Mouse (Mus musculus): ENCODE results near the gene Fignl1.

Fignl1 gene

DNA sequence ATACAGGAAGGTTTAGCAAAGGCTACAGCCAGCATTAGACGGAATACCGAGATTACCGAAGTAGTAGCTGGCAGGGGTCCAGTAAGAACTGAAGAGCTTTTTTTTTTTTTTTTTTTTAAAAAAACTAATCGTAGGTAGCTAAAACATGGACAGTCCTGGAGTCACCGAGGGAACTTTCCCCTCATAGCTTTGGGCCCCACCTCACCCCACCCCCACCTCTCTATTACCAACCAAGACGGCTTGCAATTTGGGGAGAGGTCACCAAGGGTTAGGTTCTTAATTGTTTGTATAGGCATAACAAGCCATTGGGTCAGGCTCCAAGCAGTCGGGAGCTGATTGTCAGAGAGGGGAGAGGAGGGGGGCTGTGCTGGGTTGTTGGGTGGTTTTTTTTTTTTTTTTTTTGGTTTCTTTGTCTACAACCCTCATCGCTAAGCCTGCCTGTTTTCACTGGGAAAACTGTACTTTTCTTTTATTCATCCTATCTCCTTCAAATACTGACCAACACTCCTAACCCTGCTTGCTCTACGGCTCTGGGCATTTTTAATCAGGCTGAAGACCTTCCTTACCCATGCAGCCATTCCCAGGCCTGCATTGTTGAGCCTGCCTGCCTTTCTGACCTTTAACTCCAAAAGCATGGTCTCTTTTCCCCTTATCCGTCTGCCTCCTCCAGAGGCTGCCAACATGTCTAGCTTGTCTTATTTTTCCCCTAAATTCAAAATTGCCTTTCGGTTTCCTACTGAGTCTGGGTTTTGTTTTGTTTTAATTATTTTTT is 828 bp upstream of the Fignl1 start:
- DNase-seq (ENCODE audit: low read depth, low spot score): no peak

DNA sequence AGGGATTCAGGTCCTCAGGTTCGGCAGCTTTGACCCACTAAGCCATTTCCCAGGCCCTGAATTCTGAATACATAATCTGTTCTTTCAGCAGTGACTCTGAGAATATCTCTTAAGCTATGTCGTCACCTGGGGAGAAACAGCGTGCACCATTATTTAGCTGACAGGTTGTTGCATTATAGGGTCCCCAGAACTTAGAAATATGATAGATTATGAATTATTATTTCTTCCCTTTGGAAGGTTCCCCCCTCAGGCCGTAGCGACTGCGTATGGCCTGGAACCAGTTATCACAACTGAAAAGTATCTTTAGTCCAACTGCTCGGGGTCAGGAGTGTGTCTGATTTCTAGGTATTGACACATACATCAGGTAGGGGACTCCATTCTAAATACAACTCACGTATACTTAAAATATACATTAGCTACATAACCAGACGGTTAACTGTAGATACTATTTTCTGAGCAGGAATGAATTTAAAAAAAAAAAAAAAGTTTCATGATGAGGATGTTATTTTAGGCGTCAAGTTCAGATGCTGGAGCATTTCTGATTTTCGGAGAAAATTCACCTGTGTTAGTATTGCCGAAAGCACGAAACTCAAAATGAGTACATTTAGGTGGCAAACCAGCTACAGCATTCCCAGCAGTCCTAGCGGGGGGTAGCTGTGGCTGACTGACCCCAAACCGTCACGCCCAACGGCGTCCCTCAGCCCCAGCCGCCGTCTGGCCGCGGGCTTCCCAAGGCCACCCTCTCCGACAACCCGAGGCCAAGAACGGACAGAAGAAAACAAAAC is 535 bp downstream of the Fignl1 start:
- no peak for DNase-seq (ENCODE audit: low read depth, low spot score)

- no peak for DNase-seq (ENCODE audit: low read depth, low spot score)
Measured at GRCm38 (mm10) chr11:11805951-11806350, 2.8 kb downstream of the Fignl1 start.

GRCm38 (mm10) chr11:11804421-11804820 is 4.3 kb downstream of the Fignl1 start:
- no peak for DNase-seq (ENCODE audit: low read depth, low spot score)

- no peak for DNase-seq (ENCODE audit: low read depth, low spot score)
Measured at GRCm38 (mm10) chr11:11801067-11801466, 7.7 kb downstream of the Fignl1 start.

- no peak for DNase-seq (ENCODE audit: low read depth, low spot score)
Measured at GRCm38 (mm10) chr11:11800304-11800703, 8.5 kb downstream of the Fignl1 start.

DNA sequence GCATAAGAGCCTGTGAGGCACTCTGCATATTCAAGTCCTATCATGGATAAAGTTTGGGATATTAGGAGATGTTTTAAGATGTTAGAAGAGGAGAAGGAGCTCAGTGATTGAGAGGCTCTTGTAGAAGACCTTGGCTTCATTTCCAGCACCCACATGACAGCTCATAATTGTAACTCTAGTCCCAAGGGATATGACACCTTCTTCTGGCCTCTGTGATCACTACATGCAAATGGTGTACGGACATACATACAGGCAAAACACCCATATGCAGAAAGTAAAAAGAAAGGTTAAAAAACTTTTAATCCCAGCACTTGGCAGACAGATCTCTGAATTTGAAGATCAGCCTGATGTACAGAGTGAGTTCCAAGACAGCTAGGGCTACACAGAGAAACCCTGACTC is 10.1 kb downstream of the Fignl1 start:
- no peak for DNase-seq (ENCODE audit: low read depth, low spot score)

DNA sequence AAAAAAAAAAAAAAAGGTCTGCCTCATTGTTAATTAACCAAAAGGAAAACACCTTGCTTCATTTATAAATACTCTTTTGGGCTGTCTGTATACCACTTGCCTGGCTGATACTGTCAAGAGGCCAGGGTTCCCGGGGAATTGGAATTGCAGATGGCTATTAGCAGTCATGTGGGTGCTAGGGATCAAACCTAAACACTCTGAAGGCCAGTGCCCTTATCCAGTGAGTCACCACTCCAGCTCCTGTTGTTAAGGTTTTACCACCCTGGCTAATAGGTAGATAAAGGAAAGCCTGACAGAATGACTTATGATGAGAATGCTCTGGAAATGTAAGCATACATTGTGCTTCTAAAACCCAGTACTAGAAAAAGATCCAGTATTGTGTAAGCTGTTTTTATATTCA is 14.1 kb downstream of the Fignl1 start:
- no peak for DNase-seq (ENCODE audit: low read depth, low spot score)

DNA sequence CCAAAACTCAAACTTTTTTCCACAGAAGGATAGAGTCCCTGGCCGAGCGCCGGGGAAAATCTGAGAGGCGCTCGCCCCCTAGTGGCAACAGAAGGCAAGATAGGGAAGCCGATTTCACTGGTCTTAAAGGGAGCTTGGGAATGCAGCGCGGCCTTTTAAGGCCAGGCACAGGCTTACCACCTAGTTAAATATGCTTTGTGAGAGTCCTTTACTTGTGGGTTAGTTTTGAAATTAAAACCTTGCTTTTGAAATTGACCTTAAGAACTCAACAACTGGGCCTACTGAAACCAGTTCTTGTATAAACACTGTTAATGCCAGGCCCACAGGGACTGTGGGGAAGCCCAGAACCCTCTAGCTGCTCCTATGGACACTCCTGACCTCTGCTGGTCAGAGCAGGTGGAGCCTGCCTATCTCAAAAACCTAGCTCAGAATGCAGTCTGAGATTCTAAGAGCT is 20.2 kb downstream of the Fignl1 start:
- DNase-seq (ENCODE audit: low read depth, low spot score): peak; percentile 33

DNA sequence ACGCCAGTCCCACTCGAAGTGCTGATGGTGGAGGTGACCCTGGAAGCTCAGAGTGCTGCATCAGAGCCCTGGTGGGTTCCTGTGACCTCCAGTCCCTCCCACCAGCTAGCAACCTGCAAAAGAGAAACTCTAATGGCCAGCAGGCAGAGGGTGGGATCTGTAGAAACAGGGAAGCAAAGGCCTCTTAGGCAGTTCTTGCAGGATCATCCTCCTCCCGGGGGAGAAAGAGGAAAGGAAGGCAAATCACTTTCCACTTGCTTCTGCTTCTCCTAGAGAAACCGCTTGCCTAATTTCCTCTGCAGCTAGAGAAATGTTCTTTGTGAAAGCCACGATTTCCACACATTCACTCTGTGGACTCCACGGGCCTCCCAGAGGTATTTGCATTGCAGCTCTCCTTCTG is 23.3 kb downstream of the Fignl1 start:
- no peak for DNase-seq (ENCODE audit: low read depth, low spot score)

DNA sequence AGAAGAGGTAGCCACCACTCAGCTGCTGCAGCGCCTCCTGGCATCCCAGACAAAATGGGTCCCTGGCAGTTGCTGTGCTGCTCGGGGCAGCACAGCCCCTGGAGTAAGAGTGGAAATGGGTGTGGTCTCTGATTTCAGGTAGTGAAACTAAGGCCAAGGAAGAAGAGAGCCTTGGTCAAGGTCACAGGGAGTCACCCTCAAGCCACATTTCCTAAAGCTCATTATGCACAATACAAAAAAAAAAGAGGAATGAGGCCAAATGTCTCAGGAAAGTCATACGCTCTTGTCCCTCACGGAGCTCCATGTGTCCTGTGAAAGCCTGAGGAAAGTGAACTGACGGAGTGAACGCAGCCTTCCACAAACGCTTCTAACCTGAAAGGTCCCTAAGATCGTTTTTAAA is 27.0 kb downstream of the Fignl1 start:
- DNase-seq (ENCODE audit: low read depth, low spot score): no peak

DNA sequence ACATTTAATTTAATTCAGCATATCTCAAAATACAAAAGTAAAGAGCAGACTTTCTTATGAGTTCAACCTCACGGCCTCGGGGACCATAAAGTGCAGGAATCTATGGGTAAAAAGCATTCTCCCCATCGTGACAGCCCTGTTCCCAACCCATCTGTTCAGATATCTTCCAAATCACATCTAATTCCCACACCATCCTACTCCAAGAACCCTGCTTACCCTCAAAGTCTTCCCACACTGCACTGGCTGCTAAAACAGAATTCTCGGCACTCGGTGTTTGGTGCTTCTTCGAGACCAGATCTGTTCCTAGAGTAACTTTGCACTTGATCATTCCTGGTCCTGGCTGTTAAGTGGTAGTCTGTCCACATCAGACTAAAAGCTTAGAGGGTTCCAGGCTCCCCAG is 30.4 kb downstream of the Fignl1 start:
- peak; percentile 16 for DNase-seq (ENCODE audit: low read depth, low spot score)

DNA sequence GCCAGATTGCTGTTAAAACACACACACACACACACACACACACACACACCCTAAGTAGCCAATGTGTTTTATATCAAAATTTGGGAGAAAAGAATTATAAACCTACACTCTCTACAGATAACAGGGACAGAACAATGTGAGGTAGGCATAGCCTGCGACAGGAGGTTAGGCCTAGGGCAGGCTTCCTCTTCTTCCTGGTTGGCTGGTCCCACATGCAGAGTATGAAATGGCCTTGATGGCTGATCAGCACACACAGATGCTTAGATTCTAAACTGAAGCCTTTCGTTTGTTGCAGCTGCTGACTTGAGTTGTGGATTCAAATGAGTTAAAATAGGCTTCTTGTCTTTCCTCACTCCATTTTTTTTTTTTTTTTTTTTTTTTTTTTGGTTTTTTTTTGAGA is 31.0 kb downstream of the Fignl1 start:
- DNase-seq (ENCODE audit: low read depth, low spot score): no peak

GRCm38 (mm10) chr11:11777246-11777645 is 31.5 kb downstream of the Fignl1 start:
- DNase-seq (ENCODE audit: low read depth, low spot score): no peak

GRCm38 (mm10) chr11:11776822-11777174 is 32.0 kb downstream of the Fignl1 start:
- DNase-seq (ENCODE audit: low read depth, low spot score): no peak

DNA sequence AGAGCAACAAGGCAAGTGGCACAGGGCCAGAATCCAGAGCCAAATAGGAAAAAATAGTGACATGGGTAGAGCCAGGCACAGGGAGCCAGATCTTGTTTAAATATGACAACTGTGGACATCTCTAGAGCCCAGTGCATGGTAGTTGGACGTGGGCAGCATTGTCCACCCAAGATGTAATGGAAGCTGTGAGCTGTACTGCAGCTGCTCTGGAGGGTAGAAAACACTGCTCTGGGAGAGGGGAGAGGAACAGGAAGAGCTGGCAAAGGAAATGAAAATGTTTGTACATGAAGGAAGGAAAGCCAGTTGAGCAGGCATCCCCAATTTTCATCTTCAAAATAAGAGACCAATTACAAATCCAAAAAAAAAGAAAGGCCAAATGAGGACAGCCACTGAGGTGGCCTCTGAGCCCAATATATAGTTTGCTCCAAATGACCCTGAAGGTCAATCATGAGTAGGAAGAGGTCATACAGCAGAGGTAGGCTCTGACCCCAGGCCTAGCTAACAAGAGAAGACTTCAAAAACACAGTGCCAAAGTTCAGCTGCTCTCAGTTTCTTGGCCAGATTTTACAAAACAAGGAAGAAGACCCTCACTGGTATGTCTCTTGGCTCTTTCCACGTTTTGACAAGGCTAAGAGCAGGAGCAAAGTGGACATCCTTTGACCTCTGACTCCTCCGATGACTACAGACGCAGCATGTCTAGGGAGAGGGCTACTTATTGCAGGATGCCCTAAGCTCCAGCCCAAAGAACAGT is 32.5 kb downstream of the Fignl1 start:
- DNase-seq (ENCODE audit: low read depth, low spot score): no peak

- DNase-seq (ENCODE audit: low read depth, low spot score): no peak
Measured at GRCm38 (mm10) chr11:11774893-11775292, 33.9 kb downstream of the Fignl1 start.

GRCm38 (mm10) chr11:11774384-11774783 is 34.4 kb downstream of the Fignl1 start:
- DNase-seq (ENCODE audit: low read depth, low spot score): no peak

DNA sequence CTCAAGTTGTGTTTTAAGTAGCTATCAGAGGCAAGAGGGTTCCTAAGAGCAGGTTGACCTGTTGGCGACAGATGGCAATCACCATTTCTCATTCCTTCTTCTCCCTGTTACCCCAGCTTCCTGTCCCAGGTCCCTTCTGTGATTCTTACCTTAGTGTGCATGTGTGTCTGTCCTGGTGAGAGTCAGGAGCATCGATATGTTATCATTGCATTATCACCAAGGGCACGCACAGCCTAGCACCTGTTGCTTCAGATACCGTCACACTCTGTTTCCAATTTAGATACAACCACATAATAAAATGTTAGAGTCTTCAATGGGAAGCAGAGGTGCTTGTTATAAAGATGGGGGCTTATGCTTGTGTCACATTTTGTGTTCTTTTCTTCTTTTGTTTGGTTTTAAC is 36.6 kb downstream of the Fignl1 start:
- no peak for DNase-seq (ENCODE audit: low read depth, low spot score)

GRCm38 (mm10) chr11:11770691-11771090 is 38.1 kb downstream of the Fignl1 start:
- DNase-seq (ENCODE audit: low read depth, low spot score): no peak

DNA sequence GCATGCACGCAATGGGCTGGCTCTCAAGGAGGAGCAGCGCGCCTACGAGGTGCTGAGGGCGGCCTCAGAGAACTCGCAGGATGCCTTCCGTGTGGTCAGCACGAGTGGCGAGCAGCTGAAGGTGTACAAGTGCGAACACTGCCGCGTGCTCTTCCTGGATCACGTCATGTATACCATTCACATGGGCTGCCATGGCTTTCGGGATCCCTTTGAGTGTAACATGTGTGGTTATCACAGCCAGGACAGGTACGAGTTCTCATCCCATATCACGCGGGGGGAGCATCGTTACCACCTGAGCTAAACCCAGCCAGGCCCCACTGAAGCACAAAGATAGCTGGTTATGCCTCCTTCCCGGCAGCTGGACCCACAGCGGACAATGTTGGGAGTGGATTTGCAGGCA is 39.5 kb downstream of the Fignl1 start:
- no peak for DNase-seq (ENCODE audit: low read depth, low spot score)

DNA sequence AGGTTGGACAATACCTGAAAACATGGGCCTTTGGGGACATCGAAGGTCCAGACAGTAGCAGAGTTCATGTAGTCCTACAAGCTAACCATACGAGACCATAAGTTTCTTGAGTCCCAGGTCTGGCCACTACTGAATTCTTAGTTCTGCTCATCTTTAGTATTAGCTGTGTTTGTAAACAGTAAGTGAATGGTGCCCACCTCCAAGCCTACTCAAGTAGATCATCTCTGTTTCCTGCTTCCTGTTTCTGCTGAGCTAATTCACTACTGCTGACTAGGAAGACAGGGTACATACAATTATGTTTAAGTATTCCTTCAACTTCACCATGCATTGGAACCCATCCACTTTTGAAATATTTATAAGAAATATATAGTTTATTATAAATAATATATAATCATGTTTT is 40.7 kb downstream of the Fignl1 start:
- DNase-seq (ENCODE audit: low read depth, low spot score): no peak

Data from telencephalon, adult 2 months (tissue).